Mouse (Mus musculus) hindlimb bud, embryonic 11.5 days (tissue): Measurements from ENCODE around the gene Tnfaip1.

Source experiments
- DNase-seq: peaks from one replicate; pipeline ENCODE4 v3.0.0-alpha.2; 2012; ENCODE audit warnings: low read depth, low spot score; ENCODE audit errors: extremely low spot score

Gene Tnfaip1

DNA sequence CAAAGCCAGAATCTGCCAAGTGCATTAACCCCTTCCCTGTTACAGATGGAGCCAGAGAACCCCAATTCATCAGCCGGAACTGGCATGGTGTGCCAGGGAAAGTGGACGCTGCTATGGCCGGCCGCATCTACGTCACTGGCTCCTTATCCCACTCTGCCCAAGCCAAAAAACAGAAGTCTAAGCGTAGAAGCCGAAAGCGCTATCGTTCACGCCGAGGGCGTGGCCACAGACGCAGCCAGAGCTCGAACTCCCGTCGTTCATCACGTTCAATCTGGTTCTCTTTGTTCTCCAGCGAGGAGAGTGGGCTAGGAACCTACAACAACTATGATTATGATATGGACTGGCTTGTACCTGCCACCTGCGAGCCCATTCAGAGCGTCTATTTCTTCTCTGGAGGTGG, 34.6 kb downstream of the Tnfaip1 start:
- no peak for DNase-seq

- no peak for DNase-seq
Measured at GRCm38 (mm10) chr11:78500623-78501202, 35.4 kb downstream of the Tnfaip1 start.

GRCm38 (mm10) chr11:78499543-78499942, 36.6 kb downstream of the Tnfaip1 start:
- DNase-seq: no peak

DNA sequence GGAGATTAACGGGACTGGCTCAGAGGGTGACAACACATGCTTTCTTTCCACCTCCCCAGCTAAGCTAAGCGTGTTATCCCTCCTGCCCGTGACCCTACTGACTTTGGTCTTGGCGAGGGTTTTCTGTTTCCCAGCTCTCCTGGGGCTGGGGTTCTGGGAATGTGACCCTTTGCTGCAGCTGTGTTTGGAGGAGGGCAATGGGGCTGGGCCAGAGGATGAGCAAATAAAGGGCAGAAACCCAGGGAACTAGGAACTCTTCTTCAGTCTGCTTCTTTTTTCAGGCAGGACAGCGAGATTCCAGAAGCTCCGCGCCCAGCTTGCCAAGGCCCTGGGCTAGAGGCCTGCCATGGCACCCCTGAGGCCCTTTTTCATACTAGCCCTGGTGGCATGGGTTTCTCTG, 37.1 kb downstream of the Tnfaip1 start, which contains the start of gene Vtn:
TSS of gene Vtn (plus strand) at position 88 of the 400 bp plus-strand sequence.
- DNase-seq: no peak

GRCm38 (mm10) chr11:78497544-78498522, 38.3 kb downstream of the Tnfaip1 start, which contains the start of gene Sarm1:
Gene Sarm1, minus strand, starts transcription at chr11:78497754.
- DNase-seq: peak; percentile 91

DNA sequence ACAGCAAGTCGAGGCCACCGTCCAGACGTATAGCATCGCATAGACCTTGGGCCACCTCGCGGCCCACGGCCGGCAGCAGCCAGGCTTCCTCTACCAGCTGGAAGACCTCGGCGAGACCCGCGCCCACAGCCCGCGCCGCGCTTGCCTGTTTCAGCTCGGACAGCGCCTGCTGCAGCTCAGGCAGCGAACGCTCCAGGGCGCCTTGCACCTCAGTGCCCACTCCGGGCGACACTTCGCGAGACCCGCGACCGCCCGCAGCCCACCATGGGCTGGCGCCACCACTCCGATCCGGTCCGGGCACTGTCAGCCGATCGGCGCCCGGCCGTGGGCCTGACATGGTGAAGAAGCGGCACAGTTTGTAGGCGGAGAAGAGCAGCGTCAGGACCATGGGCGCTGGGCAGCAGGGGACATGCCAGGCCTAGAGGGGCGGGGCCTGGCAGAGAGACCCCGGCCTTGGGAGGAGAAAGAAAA, 39.0 kb downstream of the Tnfaip1 start:
- DNase-seq: no peak

DNA sequence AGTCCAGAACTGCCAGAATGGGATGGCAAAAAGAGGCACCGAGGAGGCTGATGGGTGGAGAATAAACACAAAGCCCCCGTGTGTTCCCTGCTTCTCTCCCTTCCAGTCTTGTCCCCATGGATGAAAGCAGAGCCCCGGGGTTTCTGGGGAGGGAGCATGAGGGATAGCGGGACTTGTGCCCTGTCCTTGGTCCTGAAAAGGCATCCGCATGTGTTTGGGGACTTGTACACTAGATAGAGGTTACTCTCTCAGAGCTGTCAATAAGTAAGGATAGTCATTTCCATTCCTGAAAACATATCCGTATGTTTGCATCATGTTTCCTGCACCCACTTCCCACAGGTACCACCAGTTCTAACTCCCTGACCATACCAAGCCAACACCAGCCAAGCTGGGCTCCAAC, 40.2 kb downstream of the Tnfaip1 start:
- peak; percentile 44 for DNase-seq

GRCm38 (mm10) chr11:78490781-78491241, 45.3 kb downstream of the Tnfaip1 start:
- no peak for DNase-seq

- no peak for DNase-seq
Measured at GRCm38 (mm10) chr11:78488168-78488567, 48.0 kb downstream of the Tnfaip1 start.

GRCm38 (mm10) chr11:78483639-78484038, 52.5 kb downstream of the Tnfaip1 start:
- no peak for DNase-seq

GRCm38 (mm10) chr11:78475289-78475688, 60.8 kb downstream of the Tnfaip1 start:
- DNase-seq: no peak
